Mouse (Mus musculus) olfactory bulb, adult 2 months (tissue): ENCODE measurements around the gene Hipk2.

Source experiments
- CTCF ChIP-seq: fragments of 200-500 bp; IDR thresholded peaks from 2 replicates; pipeline ENCODE4 v1.5.1; 2012; ENCODE audit warnings: low read depth, mild to moderate bottlenecking, low read length, moderate library complexity; ENCODE audit not compliant: insufficient read depth
- POLR2A ChIP-seq: fragments of 200-500 bp; IDR thresholded peaks from 2 replicates; pipeline ENCODE4 v1.6.1; 2012; ENCODE audit warnings: mild to moderate bottlenecking, low read depth, low read length, moderate library complexity; ENCODE audit not compliant: insufficient read depth

DNA sequence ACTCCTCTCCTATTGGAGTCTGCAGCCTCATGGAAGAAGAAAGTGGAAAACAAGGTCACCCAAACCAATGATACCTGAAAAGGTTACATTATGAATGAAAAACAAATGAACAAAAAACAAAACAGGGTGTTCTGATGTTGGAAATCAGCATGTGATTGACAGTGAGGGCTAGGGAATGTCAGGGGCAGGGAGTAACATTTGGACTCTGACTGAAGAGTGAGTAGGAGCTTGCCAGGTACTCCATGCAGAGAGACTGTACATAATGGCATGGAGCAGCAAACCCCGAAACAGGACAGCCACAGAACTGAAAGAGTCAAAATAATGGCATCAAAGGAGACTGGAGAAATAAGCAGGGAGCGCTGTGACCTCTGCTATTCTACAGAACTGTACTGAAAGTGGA, 15.7 kb downstream of the Hipk2 start:
- TF ChIP-seq CTCF: no peak
- no peak for TF ChIP-seq POLR2A
